Mouse (Mus musculus) embryo, embryonic 10 days (tissue): ENCODE results near the gene Zc3h4.
A peak's percentile ranks its signal among the peaks of the same experiment; 100 is the strongest.

Experiments used
- DNase-seq: peaks from one replicate; pipeline ENCODE4 v3.0.0-alpha.2; 2015; ENCODE audit warnings: low spot score

The Zc3h4 gene

GRCm38 (mm10) chr7:16399820-16400688, 656 bp upstream of the Zc3h4 start:
- DNase-seq = peak; percentile 98

DNA sequence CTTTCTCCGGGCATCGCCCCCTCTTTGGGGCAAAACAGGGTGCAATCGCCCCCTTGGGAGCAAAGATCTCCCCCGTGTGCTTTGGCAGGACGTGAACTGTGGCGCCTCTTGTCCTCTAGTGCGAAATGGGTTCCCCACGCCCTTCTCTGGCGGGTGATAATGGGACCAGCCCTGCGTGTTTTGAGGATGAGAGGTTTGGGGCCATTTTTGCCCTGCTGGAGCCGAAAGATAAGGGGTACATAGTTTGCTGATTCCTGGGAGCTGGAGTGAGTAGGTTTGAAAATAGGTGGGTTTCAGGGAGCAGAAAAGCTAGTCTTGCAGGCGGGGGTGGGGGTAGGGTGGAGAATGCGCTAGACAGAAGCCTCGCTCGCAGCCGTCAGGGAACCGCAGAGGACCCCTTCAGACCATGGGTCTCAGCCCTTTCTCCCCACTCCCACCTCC, 1.3 kb downstream of the Zc3h4 start:
- peak; percentile 66 for DNase-seq

- DNase-seq = no peak
These were observed 1.7 kb downstream of the Zc3h4 start for GRCm38 (mm10) chr7:16402449-16402848.

GRCm38 (mm10) chr7:16402968-16403948, 2.5 kb downstream of the Zc3h4 start:
- DNase-seq = peak; percentile 68

GRCm38 (mm10) chr7:16404315-16405072, 3.8 kb downstream of the Zc3h4 start:
- DNase-seq = no peak

DNA sequence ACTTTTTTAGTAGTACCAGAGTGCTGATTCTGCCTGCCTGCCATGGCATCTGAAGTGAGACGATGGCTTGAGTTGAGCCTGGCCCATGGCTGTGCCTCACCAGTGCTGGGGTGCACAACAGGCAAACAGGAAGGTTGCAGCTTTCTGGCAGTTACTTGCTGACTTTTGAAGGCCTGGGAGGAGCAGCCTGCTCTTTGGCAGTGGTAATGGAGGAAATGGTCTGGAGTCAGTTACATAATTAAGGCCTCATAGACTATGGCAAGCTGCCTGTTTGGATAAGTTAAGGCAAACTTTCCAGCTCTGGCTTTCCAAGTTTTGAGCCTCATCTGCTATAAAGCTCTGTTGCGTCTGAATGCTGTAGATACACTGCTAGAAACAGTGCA, 4.4 kb downstream of the Zc3h4 start:
- no peak for DNase-seq

GRCm38 (mm10) chr7:16405516-16406351, 5.0 kb downstream of the Zc3h4 start:
- no peak for DNase-seq

DNA sequence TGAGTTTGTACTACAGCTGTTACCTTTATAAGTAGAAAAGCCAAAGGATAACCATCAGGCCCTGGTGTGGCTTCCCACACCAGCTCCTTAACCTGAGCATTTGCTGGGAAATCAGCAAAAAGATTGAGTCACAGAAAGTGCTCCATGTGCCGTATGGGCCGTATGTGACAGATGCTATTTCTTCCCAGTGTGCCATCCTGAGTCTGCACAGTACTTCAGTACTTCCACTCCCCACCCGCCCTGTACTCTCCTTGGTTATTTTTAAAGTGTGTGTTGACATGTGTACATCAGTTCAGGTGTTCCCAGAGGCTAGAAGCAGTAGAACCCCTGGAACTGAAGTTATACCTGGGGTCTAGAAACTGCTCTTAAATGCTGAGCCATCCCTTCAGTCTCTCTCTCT, 6.3 kb downstream of the Zc3h4 start:
- DNase-seq = no peak

DNA sequence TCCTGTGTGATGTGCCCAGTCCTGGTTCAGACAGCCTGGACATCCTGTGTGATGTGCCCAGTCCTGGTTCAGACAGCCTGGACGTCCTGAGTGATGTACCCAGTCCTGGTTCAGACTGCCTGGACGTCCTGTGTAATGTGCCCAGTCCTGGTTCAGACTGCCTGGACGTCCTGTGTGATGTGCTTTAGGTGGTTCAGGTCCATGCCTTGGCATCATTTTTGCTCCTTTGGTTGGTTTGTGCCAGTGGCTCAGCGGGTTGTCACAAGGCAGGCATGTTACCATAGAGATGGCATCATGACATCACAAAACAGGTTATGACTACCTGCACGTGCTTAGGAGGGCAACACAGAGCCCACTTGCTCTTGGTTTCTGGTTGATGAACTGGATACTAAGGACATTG, 10.4 kb downstream of the Zc3h4 start:
- no peak for DNase-seq

GRCm38 (mm10) chr7:16412220-16412896, 11.6 kb downstream of the Zc3h4 start:
- DNase-seq = no peak

GRCm38 (mm10) chr7:16412930-16413329, 12.2 kb downstream of the Zc3h4 start:
- DNase-seq = no peak

DNA sequence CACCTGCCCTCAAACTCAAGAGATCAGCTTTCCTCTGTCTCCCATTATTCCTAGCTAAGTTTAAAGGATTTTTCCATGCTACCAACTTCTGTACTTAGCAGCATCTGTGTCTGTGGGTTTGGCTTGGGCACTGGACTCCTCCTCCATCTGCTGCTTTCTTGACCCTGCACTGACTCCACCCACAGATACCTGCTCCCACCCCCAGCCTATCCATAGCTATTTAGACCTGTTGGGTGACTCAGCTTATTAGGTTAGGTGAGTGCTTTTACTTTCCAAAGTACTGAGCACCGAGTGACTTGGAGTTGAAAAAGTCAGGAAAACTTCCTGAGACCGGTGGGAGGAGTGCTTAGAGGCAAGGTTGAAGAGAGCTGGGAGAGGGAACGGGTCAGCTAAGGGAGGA, 14.7 kb downstream of the Zc3h4 start:
- no peak for DNase-seq

DNA sequence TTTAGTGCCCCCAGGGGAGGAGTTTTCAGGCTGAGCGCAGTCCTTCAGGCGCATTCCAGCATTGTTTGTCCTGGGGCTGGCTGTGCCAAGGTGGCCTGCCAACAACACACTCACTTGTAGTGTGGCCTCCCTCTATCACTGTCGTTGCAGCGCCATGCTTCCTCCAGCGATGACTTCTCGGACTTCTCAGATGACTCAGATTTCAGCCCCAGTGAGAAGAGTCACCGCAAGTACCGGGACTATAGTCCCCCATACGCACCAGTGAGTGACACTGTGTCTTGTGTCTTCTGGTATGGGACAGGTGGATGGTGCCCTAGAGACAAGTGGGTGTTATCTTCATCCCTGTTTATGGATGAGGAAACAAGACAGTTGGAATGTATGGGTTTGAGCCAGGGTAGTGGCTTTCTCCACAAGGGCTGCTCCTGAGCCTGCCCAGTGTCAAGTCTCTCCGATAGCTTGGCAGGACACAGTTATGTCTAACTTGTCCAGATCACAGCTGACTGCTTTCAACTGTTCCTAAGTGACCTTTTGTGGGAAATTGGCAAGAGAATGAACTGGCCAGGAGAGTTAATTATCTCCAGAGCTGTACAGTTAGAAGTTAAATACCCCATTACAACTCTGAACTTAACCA, 16.5 kb downstream of the Zc3h4 start:
- no peak for DNase-seq

GRCm38 (mm10) chr7:16418713-16419112, 18.0 kb downstream of the Zc3h4 start:
- no peak for DNase-seq

GRCm38 (mm10) chr7:16420493-16421118, 19.9 kb downstream of the Zc3h4 start:
- no peak for DNase-seq

DNA sequence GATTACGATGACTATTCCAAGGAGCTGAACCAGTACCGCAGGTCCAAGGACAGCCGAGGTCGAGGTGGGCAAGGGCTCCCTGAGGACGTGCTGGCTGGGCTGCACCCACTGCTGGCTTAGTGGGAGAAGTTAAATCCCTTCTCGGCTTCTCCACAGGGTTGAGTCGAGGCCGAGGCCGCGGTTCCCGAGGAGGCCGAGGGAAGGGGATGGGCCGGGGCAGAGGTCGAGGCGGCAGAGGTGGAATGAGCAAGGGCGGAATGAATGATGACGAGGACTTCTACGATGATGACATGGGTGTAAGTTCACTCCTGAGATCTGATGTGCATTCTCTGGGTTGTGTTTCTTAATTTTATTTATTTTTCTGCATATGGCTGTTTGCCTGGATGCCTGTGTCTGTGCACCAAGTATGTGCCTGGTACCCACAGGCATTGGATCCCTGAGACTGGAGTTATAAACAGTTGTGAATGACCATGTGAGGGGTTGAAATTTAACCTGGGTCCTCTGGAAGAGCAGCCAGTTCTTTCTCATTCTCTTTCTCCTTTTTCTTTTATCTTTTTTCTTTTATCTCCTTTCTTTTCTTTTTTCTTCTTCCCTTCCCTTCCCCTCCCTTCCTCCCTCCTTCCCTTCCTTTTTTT, 21.6 kb downstream of the Zc3h4 start:
- DNase-seq = no peak

DNA sequence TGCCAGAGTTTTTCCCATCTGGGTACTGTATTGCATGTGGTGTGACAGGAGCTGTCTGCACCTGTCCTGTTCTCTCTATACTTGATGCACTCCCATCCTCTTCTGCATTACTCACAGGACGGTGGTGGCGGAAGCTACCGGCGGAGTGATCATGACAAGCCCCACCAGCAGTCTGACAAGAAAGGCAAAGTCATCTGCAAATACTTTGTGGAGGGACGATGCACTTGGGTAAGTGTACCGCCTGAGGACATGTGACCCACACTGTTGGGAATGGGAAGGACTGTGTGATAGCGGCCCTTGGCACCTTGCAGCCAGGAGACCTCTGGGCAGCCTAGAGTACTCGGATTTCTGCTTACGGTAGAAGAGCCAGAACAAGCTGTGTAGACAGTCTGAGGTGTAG, 23.0 kb downstream of the Zc3h4 start:
- no peak for DNase-seq

GRCm38 (mm10) chr7:16425721-16426120, 25.0 kb downstream of the Zc3h4 start:
- DNase-seq = no peak

GRCm38 (mm10) chr7:16426129-16426729, 25.5 kb downstream of the Zc3h4 start:
- peak; percentile 87 for DNase-seq
